Mouse (Mus musculus) liver, embryonic 14.5 days (tissue): ENCODE data around the gene Perp.

Experiments
- CTCF ChIP-seq: IDR thresholded peaks from 2 replicates; pipeline ENCODE4 v1.5.1; 2016; ENCODE audit warnings: antibody characterized with exemption, low read depth, control low read depth
- EP300 ChIP-seq: IDR thresholded peaks from 2 replicates; pipeline ENCODE4 v1.6.1; 2016; ENCODE audit warnings: antibody characterized with exemption, low read depth

DNA sequence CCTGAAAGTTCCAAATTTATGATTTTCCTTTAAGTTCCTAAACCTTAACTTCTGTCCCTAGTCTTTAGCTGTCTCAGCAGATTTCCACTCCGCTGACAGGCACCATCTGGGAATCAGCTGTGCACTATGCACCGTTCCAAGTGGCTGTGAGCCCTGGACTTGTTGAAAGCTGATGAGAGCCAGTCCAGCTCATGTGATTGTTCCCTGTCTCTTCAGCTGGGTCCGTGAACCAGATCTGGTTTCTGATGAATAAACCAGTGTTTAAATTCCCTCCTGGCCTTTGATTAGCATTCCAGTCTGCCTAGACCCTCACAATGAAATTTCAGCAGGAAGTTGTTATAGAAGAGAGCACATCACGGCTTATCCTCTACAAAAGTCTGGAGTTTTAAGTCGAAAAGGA is 28.3 kb upstream of the Perp start:
- TF ChIP-seq CTCF (no peak), EP300 (no peak)
